Mouse (Mus musculus) lung, postnatal 0 days (tissue): Measurements from ENCODE around the gene F10. TPM values are rescaled to one million over a fixed set of nuclear protein-coding genes. Genes with fewer than 3 reads are reported as not detected.
A peak's percentile ranks its signal among the peaks of the same experiment; 100 is the strongest.

Source experiments
- ATAC-seq: fragments of 200-750 bp; cut with Nextera tagmentation; 2 replicates; pipeline ENCODE4 v1.8.0; 2017; ENCODE audit warnings: moderate library complexity
- DNase-seq: peaks from one replicate; pipeline ENCODE4 v3.0.0-alpha.2; 2016; ENCODE audit warnings: low spot score
- H3K27ac ChIP-seq: fragments of 300-500 bp; sonication (generic); 2 replicates; pipeline ENCODE4 v1.5.1; 2014; ENCODE audit warnings: antibody characterized with exemption, mild to moderate bottlenecking, low read length, mixed read lengths
- H3K27me3 ChIP-seq: fragments of 300-500 bp; sonication (generic); replicated peaks from 2 replicates; pipeline ENCODE4 v1.6.1; 2014; ENCODE audit warnings: low read length, mixed read lengths; ENCODE audit not compliant: insufficient read depth
- H3K36me3 ChIP-seq: fragments of 300-500 bp; sonication (generic); 2 replicates; pipeline ENCODE4 v1.6.1; 2014; ENCODE audit warnings: low read length, mixed read lengths; ENCODE audit not compliant: insufficient read depth
- H3K4me1 ChIP-seq: fragments of 300-500 bp; sonication (generic); 2 replicates; pipeline ENCODE4 v1.6.1; 2014; ENCODE audit warnings: antibody characterized with exemption, low read depth, low read length, mixed read lengths; ENCODE audit not compliant: insufficient read depth
- H3K4me2 ChIP-seq: fragments of 300-500 bp; sonication (generic); replicated peaks from 2 replicates; pipeline ENCODE4 v1.6.1; 2014; ENCODE audit warnings: low read depth, mild to moderate bottlenecking, low read length, moderate library complexity, mixed read lengths
- H3K4me3 ChIP-seq: fragments of 300-500 bp; sonication (generic); 2 replicates; pipeline ENCODE4 v1.5.1; 2014; ENCODE audit warnings: low read depth, low read length
- H3K9ac ChIP-seq: fragments of 300-500 bp; sonication (generic); replicated peaks from 2 replicates; pipeline ENCODE4 v1.6.1; 2014; ENCODE audit warnings: low read depth, mild to moderate bottlenecking
- H3K9me3 ChIP-seq: fragments of 300-500 bp; sonication (generic); 2 replicates; pipeline ENCODE4 v1.6.1; 2016; ENCODE audit warnings: low read length, mixed read lengths
- CTCF ChIP-seq: IDR thresholded peaks from 2 replicates; pipeline ENCODE4 v1.5.1; 2016; ENCODE audit warnings: antibody characterized with exemption, mild to moderate bottlenecking
- EP300 ChIP-seq: IDR thresholded peaks from 2 replicates; pipeline ENCODE4 v1.6.1; 2016; ENCODE audit warnings: antibody characterized with exemption, mild to moderate bottlenecking, control low read depth
- WGBS: fragments of 180-500 bp; shearing (Covaris S2); extraction: QIAGEN DNeasy Blood & Tissue Kit; methylation state at CpG from one replicate; pipeline ENCODE4 v1.1.7; 2014; 5-methylcytosine and 5-hydroxymethylcytosine counted together
- polyA plus RNA-seq: library from polyadenylated mRNA; unstranded; fragments of >200 nt; fragmentation: Nextera tagmentation; extraction: Ambion mirVana; gene quantifications from 2 replicates; pipeline ENCODE4 v1.2.1, GENCODE M21; 2015

F10 gene
- polyA plus RNA-seq, 1 experiment from 2014 or later: 5.9 TPM

DNA sequence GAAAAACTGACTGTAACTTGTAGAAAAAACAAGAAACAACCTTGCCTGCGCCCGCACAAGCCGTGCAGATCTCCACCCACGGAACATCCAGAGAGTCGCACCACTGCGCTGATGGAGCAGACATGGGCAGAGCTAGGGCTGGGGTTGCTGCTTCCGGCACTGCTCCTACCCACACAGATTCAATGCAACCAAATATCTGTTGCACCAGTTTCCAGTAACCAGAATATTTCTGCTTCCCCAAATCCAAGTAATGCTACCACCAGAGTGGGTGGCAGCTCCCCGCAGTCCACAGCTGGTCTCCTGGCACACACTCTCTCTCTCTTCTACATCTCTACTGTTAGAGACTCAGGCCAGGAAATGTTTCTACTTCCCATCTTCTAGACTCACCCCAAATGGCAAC lies 15.3 kb upstream of the F10 start:
- TF ChIP-seq CTCF (no peak), EP300 (no peak)
- Histone ChIP-seq H3K9me3 (no peaks in the 10 kb centered on the region), H3K36me3 (no peaks in the 10 kb centered on the region), H3K27ac (no peak overlapping the region), H3K4me3 (no peak overlapping the region), H3K4me1 (no peaks in the 10 kb centered on the region), H3K27me3 (no peaks in the 10 kb centered on the region), H3K4me2 (no peak overlapping the region), H3K9ac (no peak overlapping the region)
- 86% methylated on average over 8 of the region's 8 CpGs for WGBS
- DNase-seq (no peak), ATAC-seq (no peak)

GRCm38 (mm10) chr8:13025487-13026224 lies 11.5 kb upstream of the F10 start, which contains the start of gene F7:
TSS of gene F7 (plus strand) at chr8:13026034.
- Histone ChIP-seq H3K9me3 (no peaks in the 10 kb centered on the region), H3K9ac (no peak within 1 kb of the TSS), H3K36me3 (no peaks in the 10 kb centered on the region), H3K4me1 (no peaks in the 10 kb centered on the region; the same call in 1 of the 2 replicates), H3K27ac (no peak within 1 kb of the TSS), H3K4me2 (no peak within 1 kb of the TSS), H3K4me3 (no peak within 1 kb of the TSS), H3K27me3 (no peaks in the 10 kb centered on the region)
- DNase-seq (no peak), ATAC-seq (peak; percentile 40)
- TF ChIP-seq EP300: no peak
- no peak for TF ChIP-seq CTCF
- WGBS: 47% methylated on average over 10 of the region's 10 CpGs

DNA sequence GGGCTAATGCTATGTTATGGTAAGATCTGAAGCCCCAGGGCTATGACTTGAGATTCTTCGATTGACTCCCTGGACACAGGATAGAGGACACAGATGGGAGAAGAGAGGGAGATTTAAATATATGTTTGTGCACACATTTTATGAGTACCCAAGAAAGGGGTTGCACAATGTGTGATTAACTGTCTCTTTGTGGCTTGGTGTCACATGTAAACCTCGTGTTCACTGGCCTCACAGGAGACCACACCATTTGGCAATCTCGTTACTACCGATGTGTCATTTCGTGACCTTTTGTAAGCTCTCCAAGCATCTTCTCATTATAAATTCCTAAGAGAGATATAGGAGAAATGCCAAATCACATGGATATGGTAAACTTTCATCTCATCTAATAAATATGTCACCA lies 9.5 kb upstream of the F10 start:
- Histone ChIP-seq H3K36me3 (no peaks in the 10 kb centered on the region), H3K4me2 (no peak overlapping the region), H3K27me3 (no peaks in the 10 kb centered on the region), H3K4me1 (no peaks in the 10 kb centered on the region; the same call in 1 of the 2 replicates), H3K9ac (no peak overlapping the region), H3K27ac (no peak overlapping the region), H3K9me3 (no peaks in the 10 kb centered on the region), H3K4me3 (no peak overlapping the region)
- DNase-seq (no peak), ATAC-seq (no peak)
- 76% methylated on average over 5 of the region's 5 CpGs for WGBS
- TF ChIP-seq CTCF (no peak), EP300 (no peak)

DNA sequence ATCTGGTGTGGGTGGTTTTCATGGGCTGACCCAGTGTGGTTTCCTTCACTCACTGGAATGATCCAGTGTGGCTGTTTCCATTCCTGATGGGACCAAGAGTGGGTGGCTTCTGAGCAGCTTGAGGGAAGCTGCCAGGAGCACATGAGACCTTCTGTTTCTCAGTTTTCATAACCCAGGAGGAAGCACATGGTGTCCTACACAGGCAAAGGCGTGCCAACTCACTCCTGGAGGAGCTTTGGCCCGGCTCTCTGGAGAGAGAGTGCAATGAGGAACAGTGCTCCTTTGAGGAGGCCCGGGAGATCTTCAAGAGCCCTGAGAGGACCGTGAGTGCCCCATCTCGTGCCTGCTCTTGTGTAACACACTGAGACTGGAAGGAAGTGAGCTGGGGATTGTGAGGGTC lies 8.6 kb upstream of the F10 start:
- Histone ChIP-seq H3K27ac (peak overlapping the region; percentile 47), H3K27me3 (no peaks in the 10 kb centered on the region), H3K4me2 (no peak overlapping the region), H3K4me1 (no peaks in the 10 kb centered on the region; the same call in 1 of the 2 replicates), H3K4me3 (no peak overlapping the region), H3K9ac (no peak overlapping the region), H3K36me3 (no peaks in the 10 kb centered on the region), H3K9me3 (no peaks in the 10 kb centered on the region)
- TF ChIP-seq EP300 (peak; percentile 79), CTCF (no peak)
- 34% methylated on average over 5 of the region's 5 CpGs for WGBS
- ATAC-seq (peak; percentile 89), DNase-seq (peak; percentile 87)

- no peak for DNase-seq
- WGBS: 73% methylated on average over 10 of the region's 10 CpGs
- H3K27ac ChIP-seq: no peak overlapping the region
- no peaks in the 10 kb centered on the region for H3K36me3 ChIP-seq
- no peak overlapping the region for H3K4me2 ChIP-seq
- H3K4me3 ChIP-seq: no peak overlapping the region
- H3K9ac ChIP-seq: no peak overlapping the region
- H3K9me3 ChIP-seq: no peaks in the 10 kb centered on the region
- H3K27me3 ChIP-seq: no peaks in the 10 kb centered on the region
- TF ChIP-seq EP300 (no peak), CTCF (no peak)
- no peaks in the 10 kb centered on the region for H3K4me1 ChIP-seq
- peak; percentile 34 for ATAC-seq
Measured at GRCm38 (mm10) chr8:13036346-13036812, 729 bp upstream of the F10 start.

DNA sequence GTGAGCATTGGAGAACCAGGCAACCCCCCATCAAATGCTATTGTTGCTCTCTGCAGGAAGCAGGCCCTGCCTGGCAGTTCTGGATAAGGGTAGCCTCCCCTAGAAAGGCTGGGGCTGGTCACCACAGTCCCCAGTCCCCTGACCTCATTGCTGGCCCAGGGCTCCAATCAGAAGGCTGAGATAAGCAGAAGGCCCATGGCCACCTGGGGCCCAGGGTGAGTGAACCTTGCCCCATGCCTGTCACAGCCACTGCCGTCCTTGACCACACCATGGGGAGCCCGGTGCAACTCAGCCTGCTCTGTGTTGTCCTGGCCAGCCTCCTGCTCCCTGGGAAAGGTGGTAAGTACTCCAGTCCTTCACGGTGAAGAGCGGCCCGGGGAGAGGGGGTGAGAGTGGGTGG lies 461 bp downstream of the F10 start:
- WGBS: 28% methylated on average over 5 of the region's 5 CpGs

More for the DNA sequence above, 461 bp downstream of the F10 start:
- Histone ChIP-seq H3K4me1 (no peaks in the 10 kb centered on the region), H3K36me3 (no peaks in the 10 kb centered on the region), H3K9ac (no peak overlapping the region), H3K27me3 (no peaks in the 10 kb centered on the region), H3K4me3 (no peak overlapping the region), H3K27ac (no peak overlapping the region), H3K9me3 (no peaks in the 10 kb centered on the region), H3K4me2 (no peak overlapping the region)
- DNase-seq: no peak
- TF ChIP-seq EP300 (no peak), CTCF (no peak)
- 0 out of 2 replicates have a peak, but pooled peaks have one; percentile 16 for ATAC-seq
